Mouse (Mus musculus) adrenal gland, postnatal 10 days (tissue): ENCODE data around the gene Lrg1. TPM values are rescaled to one million over a fixed set of nuclear protein-coding genes. Genes with fewer than 3 reads are reported as not detected.

Experiments used
- DNase-seq: peaks from one replicate; pipeline ENCODE4 v3.0.0; 2021; ENCODE audit warnings: mixed read lengths
- total RNA-seq, 2 experiments: library from RNA; stranded (reverse); gene quantifications; 2 replicates each; pipeline ENCODE4 v1.2.3; 2021

Gene Lrg1
- total RNA-seq, 2 experiments from 2014 or later, result 41.0 to 55.6 TPM

DNA sequence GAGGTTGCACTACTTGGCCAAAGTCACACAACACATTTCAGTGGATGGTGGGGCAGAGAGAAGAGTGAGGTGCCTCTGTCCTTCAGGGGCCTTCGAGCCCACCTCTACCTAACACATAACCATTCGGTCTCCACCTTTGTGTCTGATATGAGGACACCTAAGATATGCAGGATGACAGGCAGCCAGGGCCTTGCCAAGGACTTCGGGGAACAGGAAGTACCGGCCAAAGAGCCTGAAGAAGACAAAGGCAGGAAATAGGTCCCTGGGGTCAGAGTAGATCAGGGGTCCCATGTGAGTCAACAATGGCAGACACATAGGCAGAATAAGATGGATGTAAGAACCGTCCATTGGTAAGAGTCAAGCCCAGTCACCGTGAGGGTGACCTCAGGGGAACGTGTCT lies 14.8 kb upstream of the Lrg1 start:
- DNase-seq, result peak; percentile 14

DNA sequence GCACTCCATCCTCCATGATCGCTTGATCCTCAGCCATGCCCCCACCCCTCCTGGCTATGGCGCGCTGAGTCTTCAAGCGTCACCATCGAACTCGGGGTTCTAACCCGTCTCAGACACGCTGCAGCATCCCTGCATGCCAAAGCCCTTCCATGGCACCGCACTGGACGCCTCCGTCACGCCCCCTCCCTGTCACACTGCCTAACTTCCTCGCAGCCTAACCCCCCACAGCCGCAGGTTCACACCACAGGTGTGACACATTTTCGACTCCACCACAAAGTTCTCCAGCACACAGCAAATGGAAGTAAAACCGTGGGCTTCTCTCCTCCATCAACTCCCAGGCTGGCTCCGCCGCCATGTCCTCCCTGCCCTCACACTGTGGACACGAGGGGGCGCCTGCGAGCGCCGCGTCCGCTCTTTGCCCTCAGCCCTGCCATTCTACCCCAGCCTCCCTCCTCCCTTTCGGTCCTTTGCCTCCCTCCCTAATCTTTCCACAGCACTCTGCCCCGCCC lies 12.7 kb upstream of the Lrg1 start:
- DNase-seq, result peak; percentile 89

DNA sequence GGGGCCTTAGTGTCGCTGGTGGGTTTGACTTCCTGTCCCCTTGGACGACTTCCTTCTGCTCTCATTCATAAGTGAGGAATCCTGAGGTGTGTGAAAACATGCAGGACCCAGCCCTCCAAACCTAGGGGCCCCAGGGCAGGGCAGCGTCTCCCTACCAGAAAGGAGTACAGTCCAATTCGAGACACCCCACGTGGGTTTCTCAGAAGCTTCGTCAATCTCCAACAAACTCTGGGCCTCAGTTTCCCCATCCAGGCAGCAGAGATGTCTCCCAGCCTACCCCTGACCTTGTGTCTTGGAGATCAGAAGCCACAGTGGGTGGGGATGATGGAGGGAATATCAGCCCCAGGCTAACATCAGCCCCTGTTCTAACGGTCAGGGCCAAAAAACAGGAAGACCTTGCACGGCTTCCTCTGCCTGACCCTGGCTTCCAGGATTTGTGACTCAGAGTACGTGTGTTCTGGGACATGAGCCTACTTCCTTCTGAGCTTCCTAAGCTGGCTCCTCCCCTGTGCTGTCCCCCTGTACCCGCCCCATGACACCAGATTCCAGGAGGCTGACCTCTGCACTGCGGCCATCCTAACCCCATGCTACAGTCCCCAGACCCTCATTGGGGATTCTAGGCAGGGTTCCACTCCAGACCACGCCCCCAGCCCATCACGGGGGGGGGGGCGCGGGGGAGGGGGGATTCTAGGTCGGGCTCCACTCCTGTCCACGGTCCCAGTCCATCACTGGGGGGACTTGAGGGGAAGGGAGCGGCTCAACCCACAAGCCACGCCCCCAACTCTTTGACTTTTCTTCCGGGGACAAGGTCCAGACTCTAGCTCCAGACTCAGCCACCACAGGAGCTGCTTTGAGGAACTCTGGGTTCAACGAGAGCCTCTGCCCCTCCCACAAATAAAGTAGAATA lies 11.9 kb upstream of the Lrg1 start:
- peak; percentile 74 for DNase-seq

- peak; percentile 81 for DNase-seq
Measured at GRCm38 (mm10) chr17:56132661-56133060, 10.9 kb upstream of the Lrg1 start.

DNA sequence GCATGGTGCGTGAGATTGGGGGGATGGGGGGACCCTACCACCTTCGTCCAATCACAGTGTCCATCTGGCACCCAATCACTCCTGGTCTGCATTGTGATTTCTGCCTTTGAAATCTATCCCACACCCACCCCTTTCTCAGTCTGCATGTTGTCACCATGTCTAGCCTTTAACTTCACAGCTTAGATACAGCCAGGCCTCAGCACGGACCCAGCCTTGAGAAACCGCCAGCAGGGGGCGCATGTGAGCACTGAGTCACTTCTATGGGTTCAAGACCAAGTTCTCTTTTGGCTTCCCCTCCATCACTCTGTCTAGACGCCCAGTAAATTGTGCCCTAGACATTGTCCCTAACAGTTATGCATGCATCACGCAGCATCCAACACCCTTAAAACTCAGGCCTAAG lies 10.0 kb upstream of the Lrg1 start:
- DNase-seq, result peak; percentile 85

DNA sequence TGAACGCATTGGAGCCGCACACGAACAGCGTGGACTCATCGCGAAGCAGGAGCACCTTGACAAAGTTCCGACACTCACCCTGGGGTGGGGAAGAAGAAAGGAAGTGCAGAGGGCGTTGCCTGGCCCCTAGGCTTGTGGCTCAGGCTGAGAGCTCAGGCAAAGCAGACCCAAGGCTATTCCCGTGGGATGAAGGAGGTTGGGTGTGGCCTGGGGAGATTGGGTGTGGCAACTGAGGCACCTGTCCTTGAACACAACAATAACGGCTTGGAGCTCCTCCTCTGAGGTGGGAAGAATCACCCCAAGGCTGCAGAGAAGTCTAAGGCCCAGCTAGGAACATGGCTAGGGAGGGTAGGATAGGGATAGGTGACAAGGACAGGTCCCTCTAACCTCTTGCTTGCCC lies 9.3 kb upstream of the Lrg1 start:
- peak; percentile 5 for DNase-seq

GRCm38 (mm10) chr17:56128246-56128645 lies 6.4 kb upstream of the Lrg1 start:
- no peak for DNase-seq

DNA sequence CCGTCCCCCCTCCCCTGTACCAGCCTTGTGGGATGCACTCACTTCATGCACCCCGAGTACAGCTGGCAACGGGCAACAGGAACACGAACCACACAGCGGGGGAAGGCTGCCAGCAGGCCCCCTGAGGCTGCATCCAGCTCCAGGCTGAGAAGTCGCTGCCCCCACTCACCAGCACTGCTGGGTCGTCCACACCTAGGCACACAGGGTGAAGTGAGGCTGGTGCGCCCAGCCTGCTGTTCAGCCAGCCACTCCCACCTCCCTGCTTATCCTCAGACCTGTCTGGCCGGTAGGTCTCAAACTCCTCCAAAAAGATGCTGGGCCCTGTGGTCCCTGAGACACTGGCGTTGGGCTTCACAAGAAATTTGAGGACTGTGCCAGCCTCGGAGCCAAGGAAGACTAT lies 4.4 kb upstream of the Lrg1 start:
- no peak for DNase-seq

DNA sequence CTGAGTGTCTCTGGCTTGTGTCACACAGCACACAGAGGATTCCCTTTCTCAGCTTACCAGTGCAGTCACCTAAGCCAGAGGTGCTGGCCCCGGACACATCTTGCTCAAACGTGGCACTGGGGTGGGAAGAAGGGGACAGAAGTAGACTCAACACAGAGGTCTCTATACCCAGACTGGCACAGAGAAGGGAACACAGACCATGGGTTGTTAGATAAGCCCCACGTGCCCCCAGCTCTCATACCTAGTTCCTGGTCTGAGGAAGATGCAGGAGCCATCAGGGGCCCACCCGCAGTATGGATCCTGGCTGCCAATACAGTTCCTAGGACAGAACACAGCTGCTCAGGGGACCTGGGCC lies 3.5 kb upstream of the Lrg1 start:
- no peak for DNase-seq

GRCm38 (mm10) chr17:56124377-56125275 lies 2.8 kb upstream of the Lrg1 start:
- peak; percentile 79 for DNase-seq

DNA sequence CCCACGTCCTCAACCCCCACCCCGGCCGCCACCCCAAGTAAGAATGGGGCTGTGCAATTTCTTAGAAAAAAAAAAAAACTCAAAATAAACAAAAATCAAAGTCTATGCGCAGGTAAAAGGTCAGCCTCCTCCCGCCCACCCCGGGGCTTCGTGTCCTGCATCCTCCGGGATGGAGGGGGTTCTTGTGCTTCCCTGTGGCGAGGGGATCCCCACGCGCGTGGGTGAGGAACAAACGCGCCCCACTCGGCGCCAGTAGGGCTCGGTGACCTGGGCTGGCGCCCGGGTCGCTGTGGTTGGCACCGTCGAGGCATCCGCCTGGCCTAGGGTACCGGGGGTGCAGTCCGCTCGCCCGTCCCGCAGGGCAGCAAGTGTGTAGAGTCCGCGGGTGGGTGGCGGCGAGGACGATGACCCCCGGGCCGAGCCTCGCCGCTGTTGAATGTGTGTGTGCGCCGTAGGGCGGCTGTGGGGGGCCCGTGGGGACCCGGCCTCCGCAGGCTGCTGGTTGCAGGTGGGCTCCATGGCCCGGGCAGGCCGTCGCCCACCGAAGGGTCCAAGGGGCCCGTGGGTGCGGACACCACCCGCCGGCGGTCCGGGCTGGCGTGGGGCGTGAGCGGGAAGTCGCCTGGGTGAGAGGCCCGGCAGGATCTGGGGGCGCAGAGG lies 2.0 kb upstream of the Lrg1 start:
- peak; percentile 33 for DNase-seq

- DNase-seq, result peak; percentile 12
Measured at GRCm38 (mm10) chr17:56123161-56123560, 1.4 kb upstream of the Lrg1 start.

DNA sequence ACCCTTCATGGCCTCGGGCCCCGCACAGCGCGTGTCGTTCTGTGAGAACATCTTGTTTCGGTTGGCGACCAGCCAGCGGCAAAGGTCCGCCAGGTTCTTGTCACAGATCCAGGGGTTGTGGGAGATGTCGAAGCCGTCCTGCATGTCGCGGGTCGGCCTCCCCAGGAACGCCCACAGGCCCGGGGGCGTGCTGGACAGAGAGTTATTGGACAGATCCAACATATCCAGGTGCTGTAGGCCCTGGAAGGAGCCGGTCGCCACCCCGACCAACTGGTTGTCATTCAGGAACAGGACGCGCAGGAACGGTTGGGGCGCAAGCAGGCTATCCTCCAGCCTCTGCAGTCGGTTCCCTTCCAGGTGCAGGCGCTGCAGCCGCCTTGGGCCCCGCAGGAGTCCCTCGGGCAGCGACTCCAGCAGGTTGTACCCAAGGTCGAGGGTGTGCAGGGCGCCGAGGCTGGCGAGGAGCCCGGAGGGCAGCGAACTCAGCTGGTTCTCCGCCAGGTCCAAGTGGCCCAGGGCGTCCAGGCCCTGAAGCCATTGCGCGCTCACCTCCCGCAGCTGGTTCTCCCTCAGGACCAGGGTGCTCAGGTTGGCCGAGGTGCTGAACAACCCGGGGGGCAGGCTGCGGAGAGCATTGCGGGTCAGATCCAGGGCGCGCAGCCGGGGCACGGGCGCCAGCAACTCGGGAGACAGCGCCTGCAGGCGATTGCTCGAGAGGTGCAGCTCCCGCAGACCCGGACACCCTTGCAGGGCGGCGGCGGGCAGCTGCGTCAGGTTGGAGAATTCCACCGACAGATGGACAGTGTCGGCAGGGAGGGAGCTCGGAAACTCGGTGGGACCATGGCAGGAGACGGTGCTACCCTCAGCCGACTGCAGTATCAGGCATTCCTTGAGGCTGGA lies 1.6 kb downstream of the Lrg1 start:
- DNase-seq, result peak; percentile 88

GRCm38 (mm10) chr17:56119431-56119830 lies 2.4 kb downstream of the Lrg1 start:
- DNase-seq, result no peak

DNA sequence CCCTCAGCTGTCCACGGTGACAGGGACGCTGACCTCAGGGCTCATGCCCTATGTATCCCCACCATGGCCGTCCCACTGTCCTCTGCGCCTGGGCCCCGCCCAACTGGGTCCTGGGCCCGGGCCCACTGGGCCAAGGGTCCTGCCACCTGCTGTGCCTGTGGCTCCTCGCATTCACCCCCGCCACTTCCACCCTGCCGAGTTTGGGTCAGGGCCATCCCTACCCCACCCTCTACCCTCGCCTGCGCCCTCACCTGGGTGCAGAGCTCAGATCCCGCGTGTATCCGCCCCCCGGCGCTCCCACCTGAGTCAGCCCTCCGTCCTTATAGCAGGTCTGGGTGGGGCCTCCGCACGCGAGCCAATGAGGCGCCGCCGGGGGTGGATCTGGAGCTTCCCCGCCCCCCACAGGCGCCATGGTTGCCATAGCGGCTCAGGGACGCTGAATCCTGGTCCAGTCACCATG lies 4.5 kb downstream of the Lrg1 start, which contains the start of gene Plin5:
Gene Plin5 (minus strand): TSS at position 346 of the 460 bp plus-strand sequence.
- DNase-seq, result peak; percentile 93

DNA sequence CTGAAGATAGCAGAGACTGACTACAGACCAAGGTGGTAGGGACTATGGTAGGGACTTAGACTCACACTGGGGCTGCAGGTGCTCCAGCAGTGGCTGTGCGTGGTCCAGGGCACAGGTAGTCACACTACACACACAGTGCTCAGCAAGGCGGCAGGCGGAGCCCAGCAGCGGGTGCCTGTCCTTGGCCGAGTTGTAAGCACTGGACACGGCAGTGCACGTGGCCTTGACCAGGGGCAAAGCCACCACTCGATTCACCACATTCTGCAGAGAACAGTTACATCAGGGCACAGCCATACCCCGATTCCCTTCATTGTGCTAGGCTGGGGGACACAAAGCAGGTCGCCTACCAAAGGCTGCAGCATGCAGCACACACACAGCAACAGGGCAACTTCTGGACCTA lies 5.6 kb downstream of the Lrg1 start:
- peak; percentile 68 for DNase-seq

DNA sequence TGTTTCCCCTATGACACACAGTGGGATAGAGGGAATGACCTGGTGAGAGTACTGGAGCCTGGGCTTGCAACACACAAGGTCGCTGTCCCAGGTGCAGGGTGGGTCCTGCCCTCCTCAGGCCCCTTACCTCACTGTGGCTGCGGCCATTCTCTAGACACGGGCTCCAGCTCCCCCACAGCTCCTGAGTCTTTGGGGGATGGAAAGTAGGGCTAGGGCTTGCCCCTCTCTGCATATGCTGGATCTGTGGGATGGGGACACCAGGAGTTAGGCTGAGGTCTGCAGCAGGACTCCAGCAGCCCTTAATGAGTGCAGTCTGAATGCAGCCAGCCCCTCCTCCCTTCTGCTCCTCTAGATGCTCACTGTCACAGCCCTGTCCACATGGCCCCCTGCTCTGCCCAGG lies 9.1 kb downstream of the Lrg1 start:
- no peak for DNase-seq

DNA sequence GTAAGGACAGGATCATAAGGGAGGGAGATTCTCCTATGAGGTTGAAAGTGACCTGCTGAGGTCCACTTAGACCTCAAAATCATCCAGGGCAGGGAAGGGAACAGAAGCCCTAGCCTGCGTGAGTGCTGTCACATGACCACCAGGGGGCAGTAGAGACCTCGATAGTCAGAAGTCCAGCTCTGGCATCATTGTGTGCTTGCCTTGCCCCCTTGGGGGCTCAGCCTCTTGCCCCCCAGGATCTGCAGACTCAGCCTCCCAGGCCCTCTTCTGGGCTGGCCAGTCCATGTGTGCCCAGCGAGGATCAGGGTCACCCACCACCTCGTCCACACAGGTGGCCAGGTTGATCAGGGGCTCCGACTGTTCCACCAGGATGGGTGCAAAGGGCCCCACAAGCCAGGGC lies 9.9 kb downstream of the Lrg1 start:
- peak; percentile 78 for DNase-seq

DNA sequence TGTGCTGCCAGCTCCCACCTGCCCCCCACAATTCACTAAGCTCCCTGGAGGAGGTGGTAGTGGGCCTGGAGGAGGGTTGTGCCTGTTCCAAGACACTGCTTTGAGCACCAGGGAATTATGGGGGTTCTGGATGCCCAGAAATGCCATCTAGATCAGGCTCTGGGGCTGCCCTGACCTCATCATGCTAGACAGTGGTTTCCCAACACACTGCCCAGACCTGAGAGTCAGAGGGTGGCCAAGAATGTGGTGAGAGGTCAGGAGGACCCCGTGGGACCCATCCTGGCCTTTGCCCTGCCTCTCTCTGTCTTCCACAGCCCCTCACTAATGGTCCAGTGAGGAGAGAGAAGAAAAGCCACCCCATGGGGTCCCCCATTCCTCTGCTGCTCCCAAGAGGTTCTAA lies 10.8 kb downstream of the Lrg1 start:
- peak; percentile 68 for DNase-seq

DNA sequence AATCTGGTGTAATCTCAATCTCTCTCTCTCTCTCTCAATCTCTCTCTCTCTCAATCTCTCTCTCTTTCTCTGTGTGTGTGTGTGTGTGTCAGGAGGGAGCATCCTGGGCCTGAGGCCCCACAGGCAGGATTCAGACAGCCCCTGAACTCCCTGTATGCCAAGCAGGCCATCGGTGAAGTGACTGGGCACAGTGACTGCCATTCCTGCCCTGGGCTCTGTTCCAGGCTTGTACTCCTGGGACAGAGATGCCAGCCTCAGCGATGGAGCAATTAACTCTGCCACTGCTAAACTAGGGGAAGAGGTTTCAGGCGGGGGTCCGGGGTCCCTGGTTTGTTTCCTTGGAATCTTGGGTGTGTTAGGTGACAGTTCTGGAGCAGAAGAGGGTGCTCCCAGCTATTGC lies 11.2 kb downstream of the Lrg1 start:
- peak; percentile 79 for DNase-seq
